Mouse (Mus musculus) layer of hippocampus, adult 2 months (tissue): ENCODE results near the gene Rbpms2. TPM values are rescaled to one million over a fixed set of nuclear protein-coding genes. Genes with fewer than 3 reads are reported as not detected.
"Not testable (repeated sequence)": the region's sequence is repeated elsewhere in the genome, so short reads cannot be mapped to it uniquely, and the experiment has no call there.

Experiments
- DNase-seq, 2 experiments: peaks; one replicate each; pipeline ENCODE4 v3.0.0; 2022; ENCODE audit warnings: low spot score in 2 of 2
- H3K27ac ChIP-seq: fragments of 200-600 bp; 2 replicates; pipeline ENCODE4 v1.8.1; 2022
- H3K4me3 ChIP-seq: fragments of 200-600 bp; 2 replicates; pipeline ENCODE4 v1.8.1; 2022; ENCODE audit warnings: mild to moderate bottlenecking
- CTCF ChIP-seq: fragments of 200-600 bp; conservative IDR thresholded peaks from 2 replicates; pipeline ENCODE4 v1.8.1; 2022; ENCODE audit warnings: antibody characterized with exemption, mild to moderate bottlenecking, moderate library complexity
- total RNA-seq, 2 experiments: library from RNA; stranded (reverse); gene quantifications; 2 replicates each; pipeline ENCODE4 v1.2.3; 2021

Gene Rbpms2
- total RNA-seq, 2 experiments from 2014 or later, result 2.1 to 2.8 TPM

DNA sequence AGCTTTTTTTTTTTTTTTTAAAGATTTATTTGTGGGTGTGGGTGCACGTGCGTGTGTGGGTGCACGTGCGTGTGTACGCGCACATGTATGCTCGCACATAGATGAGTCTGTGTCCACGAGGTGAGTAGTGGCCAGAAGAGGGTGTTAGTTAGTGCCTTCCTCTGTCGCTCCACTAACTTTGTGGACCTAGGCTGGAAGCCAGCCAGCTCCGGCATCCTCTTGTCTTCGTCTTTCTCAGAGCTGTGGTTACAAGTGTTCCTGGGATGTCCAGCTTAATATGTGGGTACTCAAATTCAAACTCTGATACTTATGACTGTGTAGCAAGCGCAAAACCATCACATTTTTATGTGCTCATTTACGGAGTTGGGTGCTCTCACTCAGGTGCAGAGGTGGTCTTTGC is 19.3 kb downstream of the Rbpms2 start:
- DNase-seq, result no peak
- Histone ChIP-seq H3K27ac (no peak overlapping the region), H3K4me3 (no peak overlapping the region)
- TF ChIP-seq CTCF, result no peak

GRCm38 (mm10) chr9:65649997-65650396 is 20.5 kb downstream of the Rbpms2 start:
- DNase-seq, result no peak
- TF ChIP-seq CTCF, result no peak
- H3K4me3 ChIP-seq, result no peak overlapping the region

GRCm38 (mm10) chr9:65651957-65652356 is 22.5 kb downstream of the Rbpms2 start:
- not testable (repeated sequence) for DNase-seq, H3K27ac ChIP-seq, H3K4me3 ChIP-seq
- peak; percentile 54 for TF ChIP-seq CTCF

More at GRCm38 (mm10) chr9:65649997-65650396, 20.5 kb downstream of the Rbpms2 start:
- H3K27ac ChIP-seq, result no peak overlapping the region

DNA sequence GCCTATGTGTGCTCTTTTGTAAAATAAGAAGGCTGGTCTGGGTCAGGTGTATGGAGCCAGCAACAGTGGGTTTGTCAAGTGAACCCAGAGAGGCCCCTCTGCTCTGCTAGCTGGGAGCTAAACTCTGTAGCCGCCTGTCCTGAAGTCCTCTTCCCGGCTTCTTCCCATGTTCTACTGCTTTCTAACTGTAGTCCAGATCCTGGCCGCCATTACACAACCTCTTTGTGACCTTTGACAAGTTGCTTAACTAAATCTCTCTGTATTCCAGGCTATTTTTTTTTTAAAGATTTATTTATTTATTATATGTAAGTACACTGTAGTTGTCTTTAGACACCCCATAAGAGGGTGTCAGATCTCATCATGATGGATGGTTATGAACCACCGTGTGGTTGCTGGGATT is 24.3 kb downstream of the Rbpms2 start:
- no peak for DNase-seq
- Histone ChIP-seq H3K4me3 (no peak overlapping the region), H3K27ac (no peak overlapping the region)
- TF ChIP-seq CTCF, result no peak

GRCm38 (mm10) chr9:65654700-65655237 is 25.3 kb downstream of the Rbpms2 start:
- Histone ChIP-seq H3K27ac (no peak overlapping the region), H3K4me3 (no peak overlapping the region)
- no peak for TF ChIP-seq CTCF
- DNase-seq, result no peak

GRCm38 (mm10) chr9:65655540-65655939 is 26.1 kb downstream of the Rbpms2 start:
- DNase-seq, result no peak
- TF ChIP-seq CTCF, result no peak
- H3K4me3 ChIP-seq, result no peak overlapping the region
- no peak overlapping the region for H3K27ac ChIP-seq

- Histone ChIP-seq H3K4me3 (no peak overlapping the region), H3K27ac (no peak overlapping the region)
- no peak for TF ChIP-seq CTCF
- no peak for DNase-seq
Measured at GRCm38 (mm10) chr9:65657218-65657617, 27.8 kb downstream of the Rbpms2 start.

DNA sequence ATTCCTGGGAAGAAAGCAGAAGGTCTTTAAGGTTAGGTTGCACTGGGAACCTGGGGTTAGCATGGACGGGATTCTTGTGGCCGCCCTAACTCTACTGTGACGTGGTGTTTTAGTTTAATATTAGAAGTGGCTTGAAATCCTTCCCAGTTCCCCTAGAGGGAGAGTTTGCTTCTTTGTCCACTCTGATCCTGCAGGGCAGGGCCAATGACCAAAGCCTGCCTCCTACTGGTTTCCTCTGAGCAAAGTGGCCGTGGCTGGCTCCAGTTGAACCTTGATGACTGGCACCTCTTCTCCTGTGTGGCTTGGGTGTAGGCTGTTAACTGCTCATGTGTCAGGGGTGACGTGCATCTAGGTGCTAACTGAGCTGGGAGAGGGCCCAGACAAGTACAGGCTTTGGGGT is 31.6 kb downstream of the Rbpms2 start:
- TF ChIP-seq CTCF, result peak; percentile 53
- Histone ChIP-seq H3K4me3 (no peak overlapping the region), H3K27ac (no peak overlapping the region)
- DNase-seq, result no peak

DNA sequence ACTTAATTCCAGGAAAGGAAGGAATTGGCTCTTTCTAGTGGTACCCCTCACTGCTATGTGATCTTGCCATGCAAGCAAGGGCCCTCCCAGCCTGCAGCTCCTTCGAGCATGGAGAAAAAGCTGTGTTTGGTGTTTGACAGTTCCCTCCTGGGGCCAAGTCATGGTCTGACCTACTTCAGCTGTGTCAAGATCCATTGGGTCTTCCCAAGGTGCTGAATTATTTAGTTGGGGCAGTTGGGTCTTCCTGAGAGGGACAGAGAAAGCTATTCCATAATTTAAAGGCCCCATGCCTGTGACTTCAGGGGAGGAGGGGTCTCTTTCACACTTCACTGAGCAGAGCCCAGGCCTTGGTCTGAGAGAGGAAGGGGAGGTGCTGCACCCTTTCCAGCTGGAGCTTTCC is 32.0 kb downstream of the Rbpms2 start:
- H3K4me3 ChIP-seq, result no peak overlapping the region
- no peak overlapping the region for H3K27ac ChIP-seq
- no peak for TF ChIP-seq CTCF
- DNase-seq, result no peak

DNA sequence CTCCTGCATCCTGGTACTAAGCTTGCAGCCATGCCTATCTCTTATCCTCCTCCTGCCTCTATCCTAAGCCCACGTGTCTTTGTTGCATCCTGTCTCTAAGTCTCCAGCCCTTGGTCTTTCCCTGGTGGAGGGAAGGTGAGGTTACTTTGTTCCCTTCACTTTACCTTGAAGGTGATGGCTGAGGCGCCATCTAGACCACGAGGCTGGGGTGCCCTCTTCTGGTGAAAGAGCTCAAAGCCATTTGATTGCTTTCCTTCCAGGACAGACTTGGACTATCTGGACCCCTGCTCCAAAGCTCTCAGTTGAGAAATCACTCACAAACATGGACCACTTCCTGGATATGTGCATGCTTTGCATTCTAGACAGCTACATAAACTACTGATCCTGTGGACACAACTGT is 34.7 kb downstream of the Rbpms2 start:
- peak; percentile 90 for TF ChIP-seq CTCF
- no peak overlapping the region for H3K4me3 ChIP-seq
- DNase-seq, result peak in 1 of 2 experiments; percentile 72
- no peak overlapping the region for H3K27ac ChIP-seq

GRCm38 (mm10) chr9:65666042-65666441 is 36.6 kb downstream of the Rbpms2 start:
- TF ChIP-seq CTCF, result peak; percentile 86
- peak in 1 of 2 experiments; percentile 55 for DNase-seq
- Histone ChIP-seq H3K27ac (no peak overlapping the region), H3K4me3 (no peak overlapping the region)

DNA sequence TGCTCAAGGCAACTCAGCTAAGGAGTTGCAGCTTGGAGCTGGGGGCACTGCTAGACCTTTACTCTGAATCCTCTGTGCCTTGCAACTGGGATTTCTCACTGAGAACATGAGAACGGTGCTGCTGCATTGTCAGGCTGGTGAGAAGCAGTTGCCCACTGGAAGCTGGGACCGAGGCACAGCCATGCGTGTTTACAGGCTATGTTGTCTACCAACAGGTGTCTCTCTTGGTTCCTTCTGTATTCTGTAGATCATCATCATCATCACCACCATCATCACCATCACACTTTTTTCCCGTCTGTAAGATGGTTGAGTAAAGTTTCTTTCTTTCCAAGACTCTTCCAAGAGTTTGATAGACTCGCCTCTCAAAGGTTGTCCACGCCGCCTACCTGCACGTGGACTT is 38.3 kb downstream of the Rbpms2 start, which contains the start of gene Oaz2:
Gene Oaz2, plus strand, starts transcription at position 301 of the 400 bp plus-strand sequence.
- DNase-seq, result no peak
- Histone ChIP-seq H3K27ac (no peak within 1 kb of the TSS), H3K4me3 (no peak within 1 kb of the TSS)
- TF ChIP-seq CTCF, result no peak

GRCm38 (mm10) chr9:65671431-65671931 is 42.0 kb downstream of the Rbpms2 start:
- H3K27ac ChIP-seq, result 0 out of 2 replicates have a peak overlapping the region, but pooled peaks have one; percentile 19
- no peak for DNase-seq
- no peak overlapping the region for H3K4me3 ChIP-seq
- TF ChIP-seq CTCF, result no peak

DNA sequence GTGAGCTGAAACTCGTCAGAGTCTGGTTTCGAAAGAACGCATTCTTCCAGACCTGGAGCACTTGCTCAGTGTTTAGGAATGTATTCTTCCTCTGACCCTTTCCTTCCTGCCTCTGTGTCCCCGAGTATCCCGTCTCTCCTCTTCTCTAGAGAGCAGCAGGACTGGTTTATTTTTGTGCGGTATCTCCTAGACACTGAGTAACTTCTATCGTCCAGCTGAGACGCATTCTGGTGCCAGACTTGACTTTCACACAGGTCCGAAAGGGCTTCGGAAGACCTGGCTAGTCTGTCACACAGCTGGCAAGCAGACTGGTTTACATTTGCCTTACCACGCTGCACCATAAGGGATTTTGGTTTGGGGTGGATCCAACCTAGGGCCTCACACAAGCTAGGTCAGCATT is 43.5 kb downstream of the Rbpms2 start:
- no peak for TF ChIP-seq CTCF
- no peak for DNase-seq

More for the DNA sequence above, 43.5 kb downstream of the Rbpms2 start:
- H3K4me3 ChIP-seq, result no peak overlapping the region
- H3K27ac ChIP-seq, result no peak overlapping the region
